Mouse (Mus musculus) stomach, postnatal 0 days (tissue): ENCODE data around the gene Apc2.

Experiments
- CTCF ChIP-seq: IDR thresholded peaks from 2 replicates; pipeline ENCODE4 v1.5.1; 2016; ENCODE audit warnings: antibody characterized with exemption, low read depth, mild to moderate bottlenecking, moderate library complexity
- EP300 ChIP-seq: optimal IDR thresholded peaks from 2 replicates; pipeline ENCODE3; 2016; ENCODE audit warnings: antibody characterized with exemption

DNA sequence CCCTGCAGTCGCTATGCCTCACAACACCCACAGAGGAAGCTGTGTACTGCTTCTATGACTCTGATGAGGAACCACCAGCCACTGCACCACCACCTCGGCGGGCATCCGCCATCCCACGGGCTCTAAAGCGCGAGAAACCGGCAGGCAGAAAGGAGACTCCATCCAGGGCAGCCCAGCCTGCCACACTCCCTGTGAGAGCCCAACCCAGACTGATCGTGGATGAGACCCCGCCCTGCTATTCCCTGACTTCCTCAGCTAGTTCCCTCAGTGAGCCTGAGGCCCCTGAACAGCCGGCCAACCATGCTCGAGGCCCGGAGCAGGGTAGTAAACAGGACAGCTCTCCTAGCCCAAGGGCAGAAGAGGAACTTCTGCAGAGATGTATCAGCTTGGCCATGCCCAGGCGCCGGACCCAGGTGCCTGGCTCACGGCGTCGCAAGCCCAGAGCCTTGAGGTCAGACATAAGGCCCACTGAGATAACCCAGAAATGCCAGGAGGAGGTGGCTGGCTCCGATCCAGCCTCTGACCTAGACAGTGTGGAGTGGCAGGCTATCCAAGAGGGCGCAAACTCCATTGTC, 17.9 kb downstream of the Apc2 start:
- no peak for TF ChIP-seq CTCF
- no peak for TF ChIP-seq EP300
